Mouse (Mus musculus) thymus, adult 2 months (tissue): ENCODE measurements around the gene Spon1.

Experiments used
- CTCF ChIP-seq: fragments of 200-500 bp; IDR thresholded peaks from 2 replicates; pipeline ENCODE4 v1.5.1; 2012; ENCODE audit warnings: mild to moderate bottlenecking, control low read depth, low read length, moderate library complexity, borderline replicate concordance; ENCODE audit not compliant: control insufficient read depth, poor library complexity, insufficient read depth; ENCODE audit errors: extremely low read depth
- POLR2A ChIP-seq: fragments of 200-500 bp; IDR thresholded peaks from 2 replicates; pipeline ENCODE4 v1.6.1; 2012; ENCODE audit warnings: mild to moderate bottlenecking, low read length, control low read depth, moderate library complexity; ENCODE audit not compliant: control insufficient read depth, poor library complexity, insufficient read depth; ENCODE audit errors: extremely low read depth

DNA sequence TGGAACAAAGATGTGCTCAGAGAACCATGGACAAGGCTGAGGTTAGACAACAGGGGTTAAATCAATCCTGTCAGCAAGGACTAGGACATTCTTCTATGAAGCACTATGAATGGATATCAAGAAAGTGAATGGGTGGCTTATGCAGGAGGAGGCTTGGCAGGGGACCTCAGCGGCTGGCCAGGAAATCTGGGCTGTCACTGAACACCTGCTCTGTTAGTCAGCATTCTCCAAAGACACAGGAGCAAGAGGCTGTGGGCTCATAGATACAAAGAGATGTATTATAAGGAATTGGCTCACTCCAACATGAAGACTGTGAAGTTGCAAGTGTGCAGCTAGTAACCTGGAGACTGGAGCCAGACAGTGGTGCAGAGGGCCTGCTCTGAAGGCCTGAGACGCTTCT, 154.3 kb downstream of the Spon1 start:
- TF ChIP-seq POLR2A: no peak
- no peak for TF ChIP-seq CTCF
